Mouse (Mus musculus) lung, postnatal 0 days (tissue): ENCODE measurements around the gene Olfr1192-ps1. TPM values are rescaled to one million over a fixed set of nuclear protein-coding genes. Genes with fewer than 3 reads are reported as not detected.
"Not testable (repeated sequence)": the region's sequence is repeated elsewhere in the genome, so short reads cannot be mapped to it uniquely, and the experiment has no call there.

Source experiments
- ATAC-seq: fragments of 200-750 bp; cut with Nextera tagmentation; 2 replicates; pipeline ENCODE4 v1.8.0; 2017; ENCODE audit warnings: moderate library complexity
- DNase-seq: peaks from one replicate; pipeline ENCODE4 v3.0.0-alpha.2; 2016; ENCODE audit warnings: low spot score
- H3K27ac ChIP-seq: fragments of 300-500 bp; sonication (generic); 2 replicates; pipeline ENCODE4 v1.5.1; 2014; ENCODE audit warnings: antibody characterized with exemption, mild to moderate bottlenecking, low read length, mixed read lengths
- H3K27me3 ChIP-seq: fragments of 300-500 bp; sonication (generic); replicated peaks from 2 replicates; pipeline ENCODE4 v1.6.1; 2014; ENCODE audit warnings: low read length, mixed read lengths; ENCODE audit not compliant: insufficient read depth
- H3K36me3 ChIP-seq: fragments of 300-500 bp; sonication (generic); 2 replicates; pipeline ENCODE4 v1.6.1; 2014; ENCODE audit warnings: low read length, mixed read lengths; ENCODE audit not compliant: insufficient read depth
- H3K4me1 ChIP-seq: fragments of 300-500 bp; sonication (generic); 2 replicates; pipeline ENCODE4 v1.6.1; 2014; ENCODE audit warnings: antibody characterized with exemption, low read depth, low read length, mixed read lengths; ENCODE audit not compliant: insufficient read depth
- H3K4me2 ChIP-seq: fragments of 300-500 bp; sonication (generic); replicated peaks from 2 replicates; pipeline ENCODE4 v1.6.1; 2014; ENCODE audit warnings: low read depth, mild to moderate bottlenecking, low read length, moderate library complexity, mixed read lengths
- H3K4me3 ChIP-seq: fragments of 300-500 bp; sonication (generic); 2 replicates; pipeline ENCODE4 v1.5.1; 2014; ENCODE audit warnings: low read depth, low read length
- H3K9ac ChIP-seq: fragments of 300-500 bp; sonication (generic); replicated peaks from 2 replicates; pipeline ENCODE4 v1.6.1; 2014; ENCODE audit warnings: low read depth, mild to moderate bottlenecking
- H3K9me3 ChIP-seq: fragments of 300-500 bp; sonication (generic); 2 replicates; pipeline ENCODE4 v1.6.1; 2016; ENCODE audit warnings: low read length, mixed read lengths
- CTCF ChIP-seq: IDR thresholded peaks from 2 replicates; pipeline ENCODE4 v1.5.1; 2016; ENCODE audit warnings: antibody characterized with exemption, mild to moderate bottlenecking
- EP300 ChIP-seq: IDR thresholded peaks from 2 replicates; pipeline ENCODE4 v1.6.1; 2016; ENCODE audit warnings: antibody characterized with exemption, mild to moderate bottlenecking, control low read depth
- WGBS: fragments of 180-500 bp; shearing (Covaris S2); extraction: QIAGEN DNeasy Blood & Tissue Kit; methylation state at CpG from one replicate; pipeline ENCODE4 v1.1.7; 2014; 5-methylcytosine and 5-hydroxymethylcytosine counted together
- polyA plus RNA-seq: library from polyadenylated mRNA; unstranded; fragments of >200 nt; fragmentation: Nextera tagmentation; extraction: Ambion mirVana; gene quantifications from 2 replicates; pipeline ENCODE4 v1.2.1, GENCODE M21; 2015

The Olfr1192-ps1 gene
- not detected in 2 replicates for polyA plus RNA-seq

DNA sequence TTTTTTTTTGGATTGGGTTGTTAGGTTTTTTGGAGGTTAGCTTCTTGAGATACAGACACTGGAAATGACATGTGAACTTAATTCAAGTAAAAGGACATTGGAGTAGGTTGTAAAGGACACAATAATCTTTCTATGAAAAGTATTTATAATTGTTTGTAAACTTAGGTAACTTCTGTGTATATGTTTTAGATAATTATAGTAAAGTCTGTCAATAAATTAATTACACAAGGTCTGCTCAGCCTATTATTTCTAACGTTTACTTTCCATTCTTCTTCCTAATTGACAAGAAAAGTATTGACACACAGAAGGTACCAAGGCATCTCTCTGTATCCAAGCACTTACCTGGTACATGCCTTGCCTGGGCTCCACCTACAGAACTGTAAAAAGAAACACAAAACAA, at the start of gene Olfr1192-ps1:
Gene Olfr1192-ps1, plus strand, starts transcription at position 301 of the 400 bp plus-strand sequence.
- H3K27me3 ChIP-seq = no peaks in the 10 kb centered on the region
- H3K4me3 ChIP-seq = no peak within 1 kb of the TSS
- ATAC-seq (no peak), DNase-seq (no peak)
- 35% methylated on average over 1 of the region's 1 CpGs for WGBS
- H3K9me3 ChIP-seq = no peaks in the 10 kb centered on the region
- H3K4me1 ChIP-seq = no peaks in the 10 kb centered on the region
- H3K36me3 ChIP-seq = no peaks in the 10 kb centered on the region
- H3K4me2 ChIP-seq = no peak within 1 kb of the TSS
- H3K9ac ChIP-seq = no peak within 1 kb of the TSS
- TF ChIP-seq CTCF = no peak
- no peak for TF ChIP-seq EP300
- H3K27ac ChIP-seq = no peak within 1 kb of the TSS

DNA sequence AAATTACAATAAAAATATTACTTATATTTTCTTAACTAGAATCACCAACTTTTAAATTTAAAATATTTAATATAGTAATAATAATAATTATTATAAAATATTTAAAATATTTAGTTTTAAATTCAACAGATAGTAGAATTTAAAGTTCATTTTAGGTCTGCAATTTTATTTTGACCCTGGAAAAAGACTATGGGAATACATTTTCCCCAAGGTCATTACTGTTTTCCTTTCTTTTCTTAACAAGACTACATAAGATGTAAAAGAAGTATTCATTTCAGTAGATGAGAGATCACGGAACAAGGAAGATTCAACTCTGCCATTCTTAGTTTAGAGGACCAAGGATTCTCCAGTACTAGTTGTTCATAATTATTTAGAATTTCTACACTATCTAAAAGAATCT, 8.1 kb upstream of the Olfr1192-ps1 start, which contains the start of gene Olfr1191-ps1:
Gene Olfr1191-ps1, plus strand, starts transcription at position 301 of the 400 bp plus-strand sequence.
- not testable (repeated sequence) for H3K4me1 ChIP-seq, H3K27ac ChIP-seq, H3K9me3 ChIP-seq, H3K36me3 ChIP-seq, H3K27me3 ChIP-seq, DNase-seq, H3K9ac ChIP-seq, ATAC-seq, H3K4me2 ChIP-seq, H3K4me3 ChIP-seq
- 95% methylated on average over 1 of the region's 1 CpGs for WGBS

DNA sequence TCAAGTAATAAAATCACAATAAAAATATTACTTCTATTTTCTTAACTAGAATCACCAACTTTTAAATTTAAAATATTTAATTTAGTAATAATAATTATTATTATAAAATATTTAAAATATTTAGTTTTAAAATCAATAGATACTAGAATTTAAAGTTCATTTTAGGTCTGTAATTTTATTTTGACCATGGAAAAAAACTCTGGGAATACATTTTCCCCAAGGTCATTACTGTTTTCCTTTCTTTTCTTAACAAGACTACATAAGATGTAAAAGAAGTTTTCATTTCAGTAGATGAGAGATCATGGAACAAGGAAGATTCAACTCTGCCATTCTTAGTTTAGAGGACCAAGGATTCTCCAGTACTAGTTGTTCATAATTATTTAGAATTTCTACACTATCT, 27.0 kb downstream of the Olfr1192-ps1 start, which contains the start of gene Olfr1193:
Gene Olfr1193, plus strand, starts transcription at position 301 of the 400 bp plus-strand sequence.
- not testable (repeated sequence) for H3K4me2 ChIP-seq, H3K36me3 ChIP-seq, H3K9me3 ChIP-seq, H3K4me3 ChIP-seq, ATAC-seq, H3K9ac ChIP-seq, DNase-seq, H3K4me1 ChIP-seq, H3K27me3 ChIP-seq, H3K27ac ChIP-seq

DNA sequence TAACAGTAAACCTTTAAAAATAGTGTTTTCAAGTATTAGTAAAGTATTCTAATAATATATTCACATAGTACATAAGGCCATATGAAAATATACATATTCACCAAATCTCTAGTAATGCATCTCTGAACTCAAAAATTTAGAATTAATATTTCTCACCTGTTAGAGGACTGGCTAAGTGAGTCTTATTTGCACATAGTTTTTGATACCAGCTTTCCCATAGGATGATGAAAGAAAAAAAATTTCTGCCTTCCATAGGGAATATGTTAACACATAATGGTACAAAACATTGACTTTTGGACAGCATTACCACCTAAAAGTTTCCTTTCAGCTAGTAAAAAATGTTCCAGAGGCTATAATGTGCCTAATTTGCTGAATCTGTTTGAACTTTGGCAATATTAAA, 40.8 kb downstream of the Olfr1192-ps1 start, which contains the start of gene Olfr1195:
Gene Olfr1195, minus strand, starts transcription at position 101 of the 400 bp plus-strand sequence.
- Histone ChIP-seq H3K9ac (no peak within 1 kb of the TSS), H3K27me3 (no peaks in the 10 kb centered on the region), H3K9me3 (no peaks in the 10 kb centered on the region), H3K4me1 (no peaks in the 10 kb centered on the region), H3K4me3 (no peak within 1 kb of the TSS), H3K27ac (no peak within 1 kb of the TSS), H3K36me3 (no peaks in the 10 kb centered on the region), H3K4me2 (no peak within 1 kb of the TSS)
- no peak for TF ChIP-seq CTCF
- TF ChIP-seq EP300 = no peak
- DNase-seq (no peak), ATAC-seq (no peak)

DNA sequence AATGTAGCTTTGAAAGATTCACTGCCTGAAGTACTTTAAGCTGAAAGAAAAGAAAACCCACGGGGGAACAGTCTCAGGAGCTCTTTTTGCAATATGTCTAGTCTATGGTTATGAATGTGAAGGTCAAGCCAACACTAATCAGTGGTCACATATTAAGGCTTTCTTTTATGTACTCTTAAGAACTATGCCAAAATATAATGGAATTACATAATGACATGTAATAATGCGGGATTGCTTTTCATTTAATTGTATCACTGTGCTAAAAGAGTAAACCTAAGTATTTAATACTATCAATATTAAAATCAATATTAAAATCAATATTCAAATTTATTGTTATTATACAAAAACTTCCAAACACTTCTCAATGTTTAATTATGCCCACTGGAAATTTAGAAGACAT, 56.2 kb downstream of the Olfr1192-ps1 start, which contains the start of gene Olfr1196:
Gene Olfr1196, minus strand, starts transcription at position 101 of the 400 bp plus-strand sequence.
- H3K27me3 ChIP-seq = no peaks in the 10 kb centered on the region
- no peak for DNase-seq
- H3K4me3 ChIP-seq = no peak within 1 kb of the TSS
- TF ChIP-seq CTCF = no peak
- TF ChIP-seq EP300 = no peak
- H3K9ac ChIP-seq = no peak within 1 kb of the TSS
- no peak within 1 kb of the TSS for H3K27ac ChIP-seq
- no peak for ATAC-seq
- no peak within 1 kb of the TSS for H3K4me2 ChIP-seq
- no peaks in the 10 kb centered on the region for H3K36me3 ChIP-seq
- 71% methylated on average over 2 of the region's 2 CpGs for WGBS
- no peaks in the 10 kb centered on the region for H3K9me3 ChIP-seq
- H3K4me1 ChIP-seq = no peaks in the 10 kb centered on the region

Other genes starting within 250 kb of the Olfr1192-ps1 start
- not detected in 2 replicates for gene Olfr1179, start 242.1 kb upstream of the Olfr1192-ps1 start, polyA plus RNA-seq
- not detected in 2 replicates for gene Olfr1180, start 229.4 kb upstream of the Olfr1192-ps1 start, polyA plus RNA-seq
- not detected in 2 replicates for gene Olfr1181, start 222.3 kb upstream of the Olfr1192-ps1 start, polyA plus RNA-seq
- not detected in 2 replicates for gene Gm13757, start 199.4 kb upstream of the Olfr1192-ps1 start, polyA plus RNA-seq
- gene Olfr1183, start 193.6 kb upstream of the Olfr1192-ps1 start, polyA plus RNA-seq = not detected in 2 replicates
- not detected in 2 replicates for gene Olfr1184, start 164.9 kb upstream of the Olfr1192-ps1 start, polyA plus RNA-seq
- not detected in 2 replicates for gene Olfr1185-ps1, start 155.2 kb upstream of the Olfr1192-ps1 start, polyA plus RNA-seq
- gene Olfr1186, start 130.0 kb upstream of the Olfr1192-ps1 start, polyA plus RNA-seq = not detected in 2 replicates
- not detected in 2 replicates for gene Olfr1188, start 91.6 kb upstream of the Olfr1192-ps1 start, polyA plus RNA-seq
- gene Olfr1189, start 62.1 kb upstream of the Olfr1192-ps1 start, polyA plus RNA-seq = not detected in 2 replicates
- gene Olfr1191-ps1, start 8.0 kb upstream of the Olfr1192-ps1 start, polyA plus RNA-seq = not detected in 2 replicates
- gene Olfr1193, start 27.1 kb downstream of the Olfr1192-ps1 start, polyA plus RNA-seq = not detected in 2 replicates
- gene Olfr1195, start 40.7 kb downstream of the Olfr1192-ps1 start, polyA plus RNA-seq = not detected in 2 replicates
- not detected in 2 replicates for gene Olfr1196, start 56.1 kb downstream of the Olfr1192-ps1 start, polyA plus RNA-seq
- gene Olfr1197, start 83.9 kb downstream of the Olfr1192-ps1 start, polyA plus RNA-seq = not detected in 2 replicates
- not detected in 2 replicates for gene Olfr1198, start 102.9 kb downstream of the Olfr1192-ps1 start, polyA plus RNA-seq
- not detected in 2 replicates for gene Olfr1199, start 112.0 kb downstream of the Olfr1192-ps1 start, polyA plus RNA-seq
- not detected in 2 replicates for gene Olfr1200, start 122.0 kb downstream of the Olfr1192-ps1 start, polyA plus RNA-seq
- not detected in 2 replicates for gene Olfr1201, start 144.5 kb downstream of the Olfr1192-ps1 start, polyA plus RNA-seq
- gene Olfr1202, start 166.0 kb downstream of the Olfr1192-ps1 start, polyA plus RNA-seq = not detected in 2 replicates
- gene Olfr1205, start 181.2 kb downstream of the Olfr1192-ps1 start, polyA plus RNA-seq = not detected in 2 replicates
- gene Olfr1204, start 200.8 kb downstream of the Olfr1192-ps1 start, polyA plus RNA-seq = not detected in 2 replicates
- gene Olfr1206, start 214.7 kb downstream of the Olfr1192-ps1 start, polyA plus RNA-seq = not detected in 2 replicates